Mouse (Mus musculus) layer of hippocampus, postnatal 36 days (tissue): ENCODE measurements at regions not wholly inside any gene's neighbourhood (a gene's known extent, or its start where the extent isn't known, plus 50 kb on each side); places are given as distances from the start of the nearest gene placed in this dataset.

Experiments
- DNase-seq, 2 experiments: peaks; one replicate each; pipeline ENCODE4 v3.0.0; 2022

DNA sequence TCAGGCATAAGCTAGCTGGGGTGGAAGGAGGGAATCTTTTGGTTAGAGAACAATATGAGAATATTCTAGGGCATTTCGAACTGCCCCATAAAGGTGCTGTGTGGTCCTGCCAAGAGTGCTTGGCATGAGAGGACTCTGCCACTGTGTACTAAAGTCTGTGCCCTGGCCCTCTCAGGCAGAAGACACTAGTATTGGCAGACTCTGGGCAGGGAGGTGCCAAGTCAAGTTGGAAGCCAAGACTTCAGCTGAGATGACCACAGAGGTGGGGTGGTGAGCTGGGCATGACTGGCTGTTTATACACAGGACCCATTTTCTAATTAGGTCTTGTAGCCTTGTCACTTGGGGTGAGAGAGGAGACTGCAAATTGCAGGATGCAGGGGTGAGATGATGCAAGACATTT is 104.4 kb upstream of the Glra1 start:
- DNase-seq = peak in 1 of 2 experiments; percentile 3

DNA sequence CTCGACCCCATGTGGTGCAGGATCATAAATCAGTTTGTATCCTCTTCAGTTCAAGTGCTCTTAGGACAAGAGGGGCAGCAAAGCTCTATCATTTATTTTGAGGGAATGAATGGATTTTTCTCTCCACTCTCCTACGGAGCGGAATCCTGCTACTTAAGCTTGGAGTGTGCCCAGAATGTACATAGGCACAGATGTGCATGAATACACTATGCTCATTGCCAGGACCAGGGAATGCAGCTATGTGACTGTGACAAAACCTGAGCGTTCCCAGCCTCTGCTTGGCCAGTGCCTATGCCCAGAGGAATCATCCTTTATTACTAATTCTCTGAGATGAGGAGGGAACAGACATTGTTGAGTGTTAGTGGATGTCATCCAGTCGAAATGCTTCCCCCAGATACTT is 99.5 kb upstream of the Glra1 start:
- peak in 1 of 2 experiments; percentile 2 for DNase-seq

DNA sequence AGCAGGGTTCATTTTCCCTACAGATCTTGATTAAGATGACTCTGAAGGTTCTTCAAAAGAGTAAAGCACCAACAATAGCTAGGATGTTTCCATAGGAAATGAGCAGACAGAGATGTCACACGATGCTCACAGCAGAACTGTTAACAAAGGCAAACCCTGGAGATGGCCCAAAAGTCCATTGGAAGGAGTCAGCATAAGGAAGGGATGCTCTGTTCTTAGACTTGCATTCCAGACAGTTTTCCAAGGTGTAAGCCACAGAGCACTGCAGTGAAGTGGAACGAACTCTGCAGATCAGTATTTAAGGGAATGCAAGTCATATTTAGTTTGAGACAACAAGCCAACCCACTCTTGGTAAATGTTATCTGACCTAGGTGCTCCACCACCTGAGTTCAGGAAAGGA is 93.9 kb upstream of the Glra1 start:
- no peak for DNase-seq

DNA sequence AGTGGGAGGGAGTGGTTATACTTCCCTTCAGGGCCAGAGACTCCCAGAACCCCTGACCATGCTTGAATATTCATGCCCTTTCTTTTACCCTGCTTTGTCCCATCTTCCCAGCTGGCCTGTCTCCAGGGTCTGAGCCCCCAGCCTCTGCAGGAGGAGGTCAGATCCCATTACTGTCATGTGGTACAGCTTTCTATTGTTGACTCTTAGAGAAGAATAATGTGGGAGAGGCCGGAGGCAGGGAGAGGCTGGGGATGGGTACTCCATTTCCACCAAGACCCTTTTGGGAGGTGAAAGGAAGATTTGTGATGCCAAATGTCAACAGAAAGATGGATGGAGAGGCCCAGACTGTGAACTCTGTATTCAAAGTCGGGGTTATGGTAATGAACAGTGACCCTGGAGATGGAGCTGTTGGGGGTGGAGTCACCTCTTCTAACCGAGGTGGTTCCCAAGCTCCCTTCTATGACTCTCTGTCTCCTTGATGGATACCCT is 77.1 kb upstream of the Glra1 start:
- no peak for DNase-seq

DNA sequence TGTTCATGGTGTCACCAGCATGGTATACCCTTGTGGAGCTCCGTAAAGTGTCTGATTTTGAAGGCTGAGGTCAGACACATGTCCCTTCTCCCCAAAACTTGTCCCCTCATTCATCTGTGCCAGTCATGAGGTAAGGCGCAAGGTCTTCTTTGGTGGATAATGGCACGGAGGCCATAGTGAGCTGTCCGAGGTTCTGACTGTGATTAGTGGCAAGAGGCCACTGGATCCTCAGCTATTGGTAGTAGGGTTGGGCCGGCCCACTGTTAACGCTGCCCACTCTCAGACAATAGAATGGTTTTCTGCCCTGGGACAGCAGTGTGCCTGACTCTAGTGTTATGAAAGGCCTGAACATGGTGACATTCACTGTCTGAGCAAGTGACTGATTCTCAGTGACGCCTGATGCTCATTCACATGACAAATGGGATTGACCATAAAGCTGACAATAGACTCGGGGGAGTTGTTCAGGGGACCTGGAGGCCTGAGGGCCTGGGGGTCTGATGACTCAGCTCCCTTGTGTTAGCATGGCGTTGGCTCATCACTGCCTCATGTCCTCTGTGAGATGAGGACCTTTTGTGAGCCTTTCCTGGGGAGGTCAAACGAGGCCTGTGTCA is 74.5 kb upstream of the Glra1 start:
- no peak for DNase-seq

DNA sequence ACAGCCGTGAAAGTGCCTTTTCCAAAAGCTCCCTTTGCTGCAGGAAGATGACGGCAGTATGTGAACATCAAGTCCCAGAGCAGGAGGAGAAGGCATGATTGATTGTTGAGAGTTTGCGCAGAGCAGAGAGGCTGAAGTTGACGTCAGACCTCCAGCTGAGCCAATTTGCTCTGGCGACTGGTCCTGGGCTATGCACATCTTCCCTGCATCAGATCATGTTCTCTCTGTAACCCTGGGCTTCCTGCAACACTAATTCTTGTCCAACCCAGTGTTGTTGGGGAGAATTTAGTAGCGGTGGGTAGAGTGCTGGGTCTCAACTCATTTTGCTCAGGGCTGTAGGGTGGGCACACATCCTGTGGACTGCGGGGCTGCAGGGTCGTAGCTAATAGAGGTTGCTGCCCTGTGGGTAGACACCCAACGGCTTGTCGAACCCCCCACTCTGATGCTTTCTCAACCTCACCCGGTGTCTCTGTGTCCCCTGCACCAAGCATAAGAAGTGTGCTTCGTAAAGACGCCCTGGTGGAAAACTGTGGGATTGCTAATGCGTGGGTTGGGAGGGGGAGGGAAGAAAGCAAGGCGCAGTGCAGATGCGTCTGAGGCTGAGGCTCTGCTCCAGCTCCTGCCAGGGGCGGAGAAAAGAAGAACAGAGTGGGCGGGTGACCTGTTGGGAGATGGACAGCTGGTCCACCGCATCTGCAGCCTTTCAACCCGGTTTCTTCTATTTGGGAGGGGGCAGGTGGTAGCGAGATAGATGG is 73.4 kb upstream of the Glra1 start:
- DNase-seq = no peak

DNA sequence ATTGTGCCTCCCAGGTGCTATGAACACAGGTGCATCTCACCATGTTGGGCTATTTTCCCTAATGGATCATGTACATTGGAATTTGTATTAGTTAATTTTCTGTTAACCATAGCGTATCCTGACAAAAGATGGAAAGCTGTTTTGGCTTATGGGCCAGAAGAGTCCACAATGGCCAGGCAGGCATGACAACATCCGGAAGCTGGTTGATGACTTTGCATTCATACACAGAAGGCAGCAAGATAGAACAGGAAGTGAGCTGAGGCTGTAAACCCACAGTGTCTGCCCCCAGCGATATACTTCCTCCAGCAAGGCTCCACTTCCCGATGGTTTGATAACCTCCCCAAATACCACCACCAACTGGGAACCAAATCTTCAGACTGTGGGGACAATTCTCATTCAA is 55.1 kb upstream of the Glra1 start:
- no peak for DNase-seq

DNA sequence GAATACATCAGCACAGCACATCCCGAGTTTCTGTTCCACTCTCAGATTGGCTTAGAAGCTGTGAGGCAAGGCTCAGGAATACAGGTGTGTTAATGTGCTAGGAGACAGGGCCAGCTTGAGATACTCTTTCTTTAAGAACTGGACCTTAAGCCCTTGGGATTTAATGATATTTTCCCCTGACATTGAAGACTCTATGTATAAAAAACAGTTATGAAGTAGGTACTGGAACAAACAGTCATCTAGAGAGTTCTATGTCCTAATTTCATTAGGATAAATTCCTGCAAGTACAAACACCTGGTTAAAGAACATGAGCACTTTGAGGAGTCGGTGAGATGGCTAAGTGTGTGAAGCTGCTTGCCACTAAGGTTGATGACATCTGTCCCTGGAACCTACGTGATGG is 54.3 kb upstream of the Glra1 start:
- no peak for DNase-seq
